Mouse (Mus musculus): Measurements from ENCODE around the gene Olfml2b.

DNA sequence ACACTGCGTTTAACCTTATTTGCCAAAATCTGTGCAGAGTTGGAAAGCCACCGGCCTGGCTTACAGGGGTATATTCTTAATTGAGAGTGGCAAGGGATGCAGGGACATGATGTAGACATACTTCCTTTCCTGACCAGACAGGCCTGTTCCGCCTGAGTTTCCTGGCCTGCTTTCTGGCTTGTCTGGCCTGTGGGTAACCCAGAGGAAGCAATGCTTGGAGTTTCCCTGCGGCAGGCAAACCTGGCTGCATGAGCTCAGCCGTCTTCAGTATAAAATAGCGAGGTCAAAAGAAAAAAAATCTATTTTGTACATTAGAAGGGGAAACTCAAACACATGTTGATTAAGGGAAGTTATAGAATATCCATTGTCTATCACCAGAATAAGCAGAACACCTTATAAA lies 84.2 kb downstream of the Olfml2b start:
- no peak for TF ChIP-seq MAFK (IDR thresholded peaks at IDR 0.05; ENCODE audit: insufficient read depth, low read depth, low read length)
- TF ChIP-seq ZC3H11A (IDR thresholded peaks at IDR 0.05; ENCODE audit: borderline replicate concordance, low read depth, low read length): no peak
- TF ChIP-seq ZNF384 (IDR thresholded peaks at IDR 0.05; ENCODE audit: low read depth, low read length): no peak
- no peak for TF ChIP-seq CHD2 (IDR thresholded peaks at IDR 0.05; ENCODE audit: low read depth, low read length)
- TF ChIP-seq HCFC1 (IDR thresholded peaks at IDR 0.05; ENCODE audit: borderline replicate concordance, insufficient read depth, low read length): no peak

Measured in ES-E14 (cell line).